Mouse (Mus musculus) neural tube, embryonic 12.5 days (tissue): ENCODE measurements at regions not wholly inside any gene's neighbourhood (a gene's known extent, or its start where the extent isn't known, plus 50 kb on each side); places are given as distances from the start of the nearest gene placed in this dataset.

Experiments
- ATAC-seq: fragments of 200-750 bp; cut with Nextera tagmentation; 2 replicates; pipeline ENCODE4 v1.8.0; 2017; ENCODE audit warnings: low read depth, mild to moderate bottlenecking, moderate TSS enrichment, moderate library complexity; ENCODE audit not compliant: low FRiP score
- H3K27ac ChIP-seq: fragments of 300-500 bp; sonication (generic); 2 replicates; pipeline ENCODE4 v1.5.1; 2016
- H3K27me3 ChIP-seq: fragments of 300-500 bp; sonication (generic); replicated peaks from 2 replicates; pipeline ENCODE4 v1.6.1; 2016; ENCODE audit warnings: mild to moderate bottlenecking
- H3K36me3 ChIP-seq: fragments of 300-500 bp; sonication (generic); 2 replicates; pipeline ENCODE4 v1.6.1; 2016; ENCODE audit warnings: mild to moderate bottlenecking
- H3K4me1 ChIP-seq: fragments of 300-500 bp; sonication (generic); 2 replicates; pipeline ENCODE4 v1.6.1; 2016
- H3K4me2 ChIP-seq: fragments of 300-500 bp; sonication (generic); replicated peaks from 2 replicates; pipeline ENCODE4 v1.6.1; 2016; ENCODE audit warnings: mild to moderate bottlenecking
- H3K4me3 ChIP-seq: fragments of 300-500 bp; sonication (generic); 2 replicates; pipeline ENCODE4 v1.5.1; 2016
- H3K9ac ChIP-seq: fragments of 300-500 bp; sonication (generic); 2 replicates; pipeline ENCODE4 v1.6.1; 2016; ENCODE audit warnings: mild to moderate bottlenecking
- H3K9me3 ChIP-seq: fragments of 300-500 bp; sonication (generic); 2 replicates; pipeline ENCODE4 v1.6.1; 2016; ENCODE audit warnings: mild to moderate bottlenecking
- WGBS: fragments of 180-500 bp; shearing (Covaris S2); methylation state at CpG from one replicate; pipeline ENCODE4 v1.1.7; 2016; 5-methylcytosine and 5-hydroxymethylcytosine counted together

GRCm38 (mm10) chr6:117788580-117789540 lies 52.1 kb upstream of the Zfp637 start:
- H3K9ac ChIP-seq: no peak overlapping the region
- no peaks in the 10 kb centered on the region for H3K36me3 ChIP-seq
- H3K27ac ChIP-seq: no peak overlapping the region
- H3K9me3 ChIP-seq: no peaks in the 10 kb centered on the region
- ATAC-seq: no peak
- no peaks in the 10 kb centered on the region for H3K4me1 ChIP-seq
- H3K27me3 ChIP-seq: no peaks in the 10 kb centered on the region
- 80% methylated on average over 12 of the region's 12 CpGs for WGBS
- no peak overlapping the region for H3K4me2 ChIP-seq
- H3K4me3 ChIP-seq: no peak overlapping the region

DNA sequence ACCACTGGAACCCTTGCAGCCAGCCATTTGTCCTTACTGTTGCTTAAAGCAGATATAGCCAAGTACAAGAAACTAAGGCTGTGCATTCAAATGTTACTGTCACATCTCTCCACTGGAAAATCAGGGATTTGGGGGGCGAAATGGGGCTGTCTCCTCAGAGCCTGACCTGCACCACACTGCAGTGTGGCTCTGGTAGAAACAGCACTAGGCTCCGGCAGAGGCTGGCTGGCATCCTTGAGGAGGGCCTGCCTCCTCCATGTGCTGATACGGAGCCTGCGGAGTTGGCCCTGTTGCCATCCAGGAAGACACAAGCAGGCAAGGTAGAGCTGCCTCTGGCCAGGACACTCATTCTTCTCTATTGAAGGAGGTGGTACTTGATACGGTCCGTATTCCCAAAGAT lies 50.4 kb upstream of the Zfp637 start:
- Histone ChIP-seq H3K9me3 (no peaks in the 10 kb centered on the region), H3K4me3 (no peak overlapping the region), H3K27ac (no peak overlapping the region), H3K9ac (no peak overlapping the region), H3K4me1 (no peaks in the 10 kb centered on the region), H3K4me2 (no peak overlapping the region), H3K27me3 (no peaks in the 10 kb centered on the region), H3K36me3 (no peaks in the 10 kb centered on the region)
- no peak for ATAC-seq
- WGBS: 93% methylated on average over 6 of the region's 6 CpGs
